ENCODE assay signal across 8 mouse cellular contexts in genomic region chr1:182124924-182125368, GRCm38 (mm10). TPM values are rescaled to one million over a fixed set of nuclear protein-coding genes. Genes with fewer than 3 reads are reported as not detected.
DNase-seq lines count a peak whose midpoint lies in the region; ATAC-seq and TF ChIP-seq lines count a peak whose summit lies in the region.

No protein-coding gene starts in this region.

- peak overlapping the region; percentile 92 for H3K9ac ChIP-seq in intestine, postnatal 0 days (ENCODE audit: low read depth, low read length)
- peak overlapping the region; percentile 70 for H3K9ac ChIP-seq in limb, embryonic 11.5 days (ENCODE audit: low read length)
- H3K9ac ChIP-seq in midbrain, embryonic 13.5 days (replicated peaks): peak overlapping the region; percentile 86

- no peaks in the 10 kb centered on the region for H3K27me3 ChIP-seq in intestine, postnatal 0 days (replicated peaks; ENCODE audit: control insufficient read depth, insufficient read depth, low read length)
- no peaks in the 10 kb centered on the region for H3K27me3 ChIP-seq in limb, embryonic 11.5 days (ENCODE audit: control insufficient read depth, insufficient read depth, low read length)
- H3K27me3 ChIP-seq in midbrain, embryonic 13.5 days: no peaks in the 10 kb centered on the region
- H3K27me3 ChIP-seq in small intestine, adult 2 months (ENCODE audit: control insufficient read depth, insufficient read depth, low read length): no peaks in the 10 kb centered on the region

- TF ChIP-seq CTCF in intestine, postnatal 0 days (IDR thresholded peaks at IDR 0.05; ENCODE audit: low read depth): no peak
- TF ChIP-seq CTCF in small intestine, adult 2 months (IDR thresholded peaks at IDR 0.05; ENCODE audit: extremely low read depth, insufficient read length, insufficient replicate concordance, low read depth, low read length): no peak

- H3K4me2 ChIP-seq in intestine, postnatal 0 days (replicated peaks; ENCODE audit: low read depth): peak overlapping the region; percentile 73
- H3K4me2 ChIP-seq in limb, embryonic 11.5 days (ENCODE audit: low read depth, severe bottlenecking): peak overlapping the region; percentile 65
- peak overlapping the region; percentile 67 for H3K4me2 ChIP-seq in midbrain, embryonic 13.5 days (replicated peaks)

- peaks cover 9% of the 10 kb centered on the region; the same call in 1 of the 2 replicates for H3K36me3 ChIP-seq in intestine, postnatal 0 days (ENCODE audit: control insufficient read depth, insufficient read depth)
- peaks cover 3% of the 10 kb centered on the region for H3K36me3 ChIP-seq in limb, embryonic 11.5 days (ENCODE audit: control insufficient read depth, insufficient read depth, low read length)
- peaks cover 19% of the 10 kb centered on the region for H3K36me3 ChIP-seq in midbrain, embryonic 13.5 days
- H3K36me3 ChIP-seq in small intestine, adult 2 months (ENCODE audit: control insufficient read depth, insufficient read depth, low read length): peaks cover 12% of the 10 kb centered on the region

- peak; percentile 82 for DNase-seq in kidney, adult 11 months
- DNase-seq in kidney, adult 18-20 months: no peak
- peak; percentile 61 for DNase-seq in embryo, embryonic 11.5 days (ENCODE audit: low read depth, low spot score)
- peak; percentile 63 to 87 for DNase-seq in gastrocnemius, postnatal 4 days (ENCODE audit: low spot score in 2 of 2)
- peak; percentile 89 for DNase-seq in limb, embryonic 11.5 days (ENCODE audit: low spot score)

- TF ChIP-seq POLR2A in small intestine, adult 2 months (IDR thresholded peaks at IDR 0.05; ENCODE audit: low read depth, low read length): no peak; the same call in none of the 2 replicates

- H3K27ac ChIP-seq in intestine, postnatal 0 days (ENCODE audit: low read depth, low read length): peak overlapping the region; percentile 86
- peak overlapping the region; percentile 33; the same call in 1 of the 2 replicates for H3K27ac ChIP-seq in limb, embryonic 11.5 days (replicated peaks; ENCODE audit: low read depth, low read length)
- peak overlapping the region; percentile 83 for H3K27ac ChIP-seq in midbrain, embryonic 13.5 days
- peak overlapping the region; percentile 65 for H3K27ac ChIP-seq in small intestine, adult 2 months (ENCODE audit: insufficient read depth, low read depth, low read length)

- peaks cover 3% of the 10 kb centered on the region; the same call in 1 of the 2 replicates for H3K4me1 ChIP-seq in intestine, postnatal 0 days (replicated peaks; ENCODE audit: control insufficient read depth, insufficient read depth, low read length)
- peaks cover 6% of the 10 kb centered on the region for H3K4me1 ChIP-seq in limb, embryonic 11.5 days (ENCODE audit: control insufficient read depth, insufficient read depth, low read length)
- H3K4me1 ChIP-seq in midbrain, embryonic 13.5 days (replicated peaks): peaks cover 28% of the 10 kb centered on the region
- H3K4me1 ChIP-seq in small intestine, adult 2 months (ENCODE audit: control insufficient read depth, insufficient read depth, insufficient read length, low read length): no peaks in the 10 kb centered on the region

- no peaks in the 10 kb centered on the region for H3K9me3 ChIP-seq in intestine, postnatal 0 days (ENCODE audit: control insufficient read depth)
- H3K9me3 ChIP-seq in limb, embryonic 11.5 days (ENCODE audit: control insufficient read depth, low read length): no peaks in the 10 kb centered on the region
- H3K9me3 ChIP-seq in midbrain, embryonic 13.5 days: no peaks in the 10 kb centered on the region

- under 1% methylated on average over 28 of the region's 33 CpGs for WGBS in intestine, postnatal 0 days
- WGBS in limb, embryonic 11.5 days: under 1% methylated on average over 33 of the region's 33 CpGs
- 0% methylated on average over 33 of the region's 33 CpGs for WGBS in midbrain, embryonic 13.5 days
- under 1% methylated on average over 33 of the region's 33 CpGs for WGBS in small intestine, adult 2 months

- peak overlapping the region; percentile 90 for H3K4me3 ChIP-seq in intestine, postnatal 0 days (ENCODE audit: low read depth, low read length)
- H3K4me3 ChIP-seq in limb, embryonic 11.5 days (ENCODE audit: low read depth, low read length): peak overlapping the region; percentile 86
- H3K4me3 ChIP-seq in midbrain, embryonic 13.5 days (replicated peaks): peak overlapping the region; percentile 91
- peak overlapping the region; percentile 96 for H3K4me3 ChIP-seq in small intestine, adult 2 months (ENCODE audit: low read depth, low read length)

- peak; percentile 95 for ATAC-seq in intestine, postnatal 0 days
- peak; percentile 86 for ATAC-seq in limb, embryonic 11.5 days (ENCODE audit: insufficient number of reproducible peaks, low FRiP score, low TSS enrichment, low read depth)
- ATAC-seq in midbrain, embryonic 13.5 days: peak; percentile 96

RNA-seq across cellular contexts. Expression of gene Srp9, which starts 0.4 kb away (rescaled TPM):
- 10 to 100 TPM; 50.6 to 53.4 TPM for total RNA-seq in gastrocnemius, postnatal 4 days (2021)
- 208 and 218 TPM in 2 replicates for polyA plus RNA-seq in intestine, postnatal 0 days (2015; fragmentation: Nextera tagmentation; extraction: Ambion mirVana)
- 178 and 179 TPM in 2 replicates for polyA plus RNA-seq in limb, embryonic 11.5 days (2014; fragmentation: Nextera tagmentation; extraction: Ambion mirVana)
- polyA plus RNA-seq in midbrain, embryonic 13.5 days (2015; fragmentation: Nextera tagmentation; extraction: Ambion mirVana): 135 and 142 TPM in 2 replicates
- polyA plus RNA-seq in small intestine, adult 2 months (2012; rRNA removed): 14.6 and 23.5 TPM in 2 replicates

RNA-seq across cellular contexts. Expression of gene Vmn1r1, which starts 39.3 kb away (rescaled TPM):
- not detected for total RNA-seq in gastrocnemius, postnatal 4 days (2021)
- not detected in 2 replicates for polyA plus RNA-seq in intestine, postnatal 0 days (2015; fragmentation: Nextera tagmentation; extraction: Ambion mirVana)
- not detected in 2 replicates for polyA plus RNA-seq in limb, embryonic 11.5 days (2014; fragmentation: Nextera tagmentation; extraction: Ambion mirVana)
- polyA plus RNA-seq in midbrain, embryonic 13.5 days (2015; fragmentation: Nextera tagmentation; extraction: Ambion mirVana): not detected in 2 replicates
- polyA plus RNA-seq in small intestine, adult 2 months (2012; rRNA removed): not detected in 2 replicates

Comparison
In these comparisons a context has a peak if more than half of its experiments do, and no peak if none do; other contexts are left out.
1. H3K27ac ChIP-seq: peak in every context shown above with its lines; median percentile 86 in intestine, postnatal 0 days; 83 in midbrain, embryonic 13.5 days; 65 in small intestine, adult 2 months; 33 in limb, embryonic 11.5 days.